Mouse (Mus musculus) limb, embryonic 15.5 days (tissue): ENCODE results near the gene Mycbp. TPM values are rescaled to one million over a fixed set of nuclear protein-coding genes. Genes with fewer than 3 reads are reported as not detected.

Source experiments
- ATAC-seq: fragments of 200-750 bp; cut with Nextera tagmentation; 2 replicates; pipeline ENCODE4 v1.8.0; 2017; ENCODE audit warnings: low read depth, moderate TSS enrichment; ENCODE audit not compliant: insufficient number of reproducible peaks, low FRiP score, low TSS enrichment
- H3K27ac ChIP-seq: fragments of 300-500 bp; sonication (generic); 2 replicates; pipeline ENCODE4 v1.5.1; 2015; ENCODE audit warnings: moderate library complexity, mild to moderate bottlenecking, inconsistent platforms
- H3K27me3 ChIP-seq: fragments of 300-500 bp; sonication (generic); 2 replicates; pipeline ENCODE4 v1.6.1; 2015; ENCODE audit warnings: inconsistent platforms
- H3K36me3 ChIP-seq: fragments of 300-500 bp; sonication (generic); 2 replicates; pipeline ENCODE4 v1.6.1; 2015; ENCODE audit warnings: inconsistent platforms
- H3K4me1 ChIP-seq: fragments of 300-500 bp; sonication (generic); 2 replicates; pipeline ENCODE4 v1.6.1; 2015; ENCODE audit warnings: inconsistent platforms
- H3K4me2 ChIP-seq: fragments of 300-500 bp; sonication (generic); 2 replicates; pipeline ENCODE4 v1.6.1; 2015; ENCODE audit warnings: mild to moderate bottlenecking, inconsistent platforms
- H3K4me3 ChIP-seq: fragments of 300-500 bp; sonication (generic); 2 replicates; pipeline ENCODE4 v1.5.1; 2015; ENCODE audit warnings: mild to moderate bottlenecking, inconsistent platforms
- H3K9ac ChIP-seq: fragments of 300-500 bp; sonication (generic); 2 replicates; pipeline ENCODE4 v1.6.1; 2015; ENCODE audit warnings: inconsistent platforms
- H3K9me3 ChIP-seq: fragments of 300-500 bp; sonication (generic); 2 replicates; pipeline ENCODE4 v1.6.1; 2016; ENCODE audit warnings: inconsistent platforms
- WGBS: fragments of 180-500 bp; shearing (Covaris S2); methylation state at CpG from one replicate; pipeline ENCODE4 v1.1.7; 2015; 5-methylcytosine and 5-hydroxymethylcytosine counted together
- polyA plus RNA-seq: library from polyadenylated mRNA; unstranded; fragments of >200 nt; fragmentation: Nextera tagmentation; extraction: Ambion mirVana; gene quantifications from 2 replicates; pipeline ENCODE4 v1.2.1, GENCODE M21; 2015

Gene Mycbp
- polyA plus RNA-seq, 1 experiment from 2014 or later = 67.5 TPM

DNA sequence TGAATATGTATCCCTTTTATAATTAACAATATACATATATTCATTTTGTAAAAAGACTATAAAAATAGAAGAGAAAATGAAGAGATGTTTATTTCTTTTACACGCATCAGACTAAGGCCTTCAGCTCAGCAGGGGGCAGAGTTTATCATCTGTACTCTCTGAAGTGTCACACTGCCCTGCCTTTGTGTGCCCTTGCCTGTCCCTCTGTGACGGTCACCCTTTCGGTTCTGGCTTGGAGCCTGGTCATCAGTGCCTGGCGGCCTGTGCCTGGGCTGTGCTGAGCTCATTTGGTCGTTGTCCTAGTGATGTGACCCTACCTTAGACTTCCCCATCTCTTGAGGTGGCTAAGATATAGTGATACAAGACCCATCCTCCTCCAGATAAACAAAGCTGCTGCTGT, 42.5 kb downstream of the Mycbp start:
- no peak for ATAC-seq
- 58% methylated on average over 5 of the region's 5 CpGs for WGBS
- Histone ChIP-seq H3K9me3 (no peaks in the 10 kb centered on the region), H3K4me1 (no peaks in the 10 kb centered on the region), H3K9ac (no peak overlapping the region), H3K27me3 (peaks cover 10% of the 10 kb centered on the region; the same call in 1 of the 2 replicates), H3K27ac (no peak overlapping the region), H3K36me3 (no peaks in the 10 kb centered on the region), H3K4me2 (no peak overlapping the region), H3K4me3 (no peak overlapping the region)

DNA sequence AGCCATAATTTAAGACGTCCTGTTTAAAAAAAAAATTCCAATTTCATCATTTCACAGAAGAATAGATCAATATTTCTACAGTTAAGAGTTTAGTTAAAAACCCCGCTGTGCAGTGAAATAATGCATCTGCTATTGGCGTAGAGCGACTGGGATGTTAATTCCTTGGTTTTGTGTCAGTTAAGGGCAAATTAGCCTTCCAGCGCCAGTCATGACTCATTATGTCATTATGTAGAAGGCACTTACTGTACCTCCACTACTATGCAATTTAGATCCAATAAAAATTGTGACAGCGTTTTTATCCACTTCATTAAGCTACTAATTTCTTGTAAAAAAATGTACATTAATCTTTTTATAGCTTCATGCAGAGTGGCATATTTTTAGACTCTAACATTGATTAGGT, 44.3 kb downstream of the Mycbp start:
- Histone ChIP-seq H3K4me2 (no peak overlapping the region), H3K4me1 (no peaks in the 10 kb centered on the region), H3K36me3 (no peaks in the 10 kb centered on the region), H3K4me3 (no peak overlapping the region), H3K9ac (no peak overlapping the region), H3K27me3 (peaks cover 15% of the 10 kb centered on the region), H3K27ac (no peak overlapping the region), H3K9me3 (no peaks in the 10 kb centered on the region)
- no peak for ATAC-seq
- WGBS = 52% methylated on average over 6 of the region's 6 CpGs

DNA sequence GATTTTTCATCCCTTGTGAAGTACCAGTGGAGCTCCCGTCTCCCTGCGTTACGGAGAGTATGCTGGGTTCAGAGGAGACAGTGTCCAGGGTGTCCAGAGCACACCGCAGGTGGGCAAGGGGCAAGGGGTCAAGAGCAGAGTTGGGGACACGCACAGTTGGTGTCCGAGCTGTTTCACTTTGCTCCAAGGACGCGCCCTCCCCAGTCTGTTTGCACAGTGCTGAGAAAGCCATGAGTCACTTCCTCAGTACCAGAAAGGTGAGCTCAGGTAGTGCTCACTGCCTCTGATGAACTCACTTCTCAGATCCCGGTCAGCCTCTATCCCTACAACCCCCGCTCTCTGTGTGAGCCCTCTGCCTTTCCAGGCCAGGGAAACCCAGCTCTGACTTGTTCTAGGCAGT, 45.0 kb downstream of the Mycbp start:
- Histone ChIP-seq H3K9ac (no peak overlapping the region), H3K4me1 (no peaks in the 10 kb centered on the region), H3K27ac (no peak overlapping the region), H3K36me3 (no peaks in the 10 kb centered on the region), H3K4me3 (no peak overlapping the region), H3K9me3 (no peaks in the 10 kb centered on the region), H3K27me3 (peaks cover 15% of the 10 kb centered on the region), H3K4me2 (no peak overlapping the region)
- WGBS = 73% methylated on average over 10 of the region's 10 CpGs
- no peak for ATAC-seq

DNA sequence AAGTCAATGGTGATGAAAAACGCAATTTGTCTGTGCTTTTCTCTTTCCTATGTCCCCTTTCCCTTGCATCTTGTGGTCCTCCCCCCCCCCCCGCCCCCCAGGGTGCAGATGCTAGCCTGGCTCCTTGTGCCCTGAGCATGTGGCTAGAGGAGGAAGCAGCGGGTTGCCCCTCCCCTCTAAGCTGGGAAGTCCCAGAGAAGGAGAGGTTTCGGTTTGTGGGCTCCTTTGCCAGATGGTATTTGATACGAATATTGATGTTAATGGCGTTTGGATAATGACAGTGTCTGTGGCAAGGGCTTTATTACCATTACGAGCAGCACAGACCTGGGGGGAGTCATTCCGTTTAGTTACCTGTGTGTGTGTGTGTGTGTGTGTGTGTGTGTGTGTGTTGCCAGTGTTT, 47.4 kb downstream of the Mycbp start:
- H3K4me3 ChIP-seq = no peak overlapping the region
- no peak for ATAC-seq
- no peak overlapping the region for H3K9ac ChIP-seq
- no peak overlapping the region for H3K4me2 ChIP-seq
- H3K27ac ChIP-seq = no peak overlapping the region
- peaks cover 29% of the 10 kb centered on the region for H3K27me3 ChIP-seq
- 31% methylated on average over 8 of the region's 8 CpGs for WGBS
- peaks cover 5% of the 10 kb centered on the region for H3K4me1 ChIP-seq
- H3K36me3 ChIP-seq = no peaks in the 10 kb centered on the region
- no peaks in the 10 kb centered on the region for H3K9me3 ChIP-seq

DNA sequence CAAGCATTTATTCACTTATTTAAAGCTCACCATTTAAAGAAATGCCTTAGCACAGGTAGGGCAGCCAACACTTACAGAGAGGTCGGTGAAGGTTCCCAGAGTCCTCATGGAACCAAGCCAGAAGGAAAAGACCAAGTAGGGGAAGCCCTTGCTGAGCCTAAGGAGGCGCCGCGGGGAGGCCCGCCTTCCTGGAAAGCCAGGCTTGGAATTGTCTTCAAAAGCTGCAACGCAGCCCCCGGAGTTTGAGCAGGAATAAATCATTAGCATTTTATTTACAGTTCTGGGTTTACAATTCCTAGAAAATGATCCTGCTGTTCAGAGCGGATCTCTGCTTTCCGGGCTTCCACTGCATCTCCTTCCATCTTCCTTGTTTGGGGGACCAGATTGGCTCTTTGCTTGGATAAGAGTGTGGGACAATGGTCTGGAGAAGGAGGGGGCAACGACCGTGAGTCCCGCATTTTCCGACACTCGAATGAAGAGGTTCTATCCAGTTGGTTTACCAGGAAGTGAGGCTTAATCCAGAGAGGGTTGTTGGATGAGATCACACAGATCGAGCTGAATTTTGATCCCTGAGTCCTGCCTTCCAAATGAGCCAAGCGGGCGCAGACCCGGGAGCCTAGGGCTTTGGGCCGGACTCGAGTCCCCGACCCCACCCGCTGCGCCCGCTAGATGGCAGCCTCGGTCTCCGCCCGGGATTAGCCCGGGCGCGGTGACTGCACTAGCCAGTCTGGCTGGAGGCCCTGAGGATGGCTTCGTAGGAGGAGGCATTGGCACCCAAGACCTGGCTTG, 52.3 kb downstream of the Mycbp start:
- WGBS = 4% methylated on average over 31 of the region's 31 CpGs
- no peak overlapping the region for H3K9ac ChIP-seq
- peaks cover 27% of the 10 kb centered on the region for H3K27me3 ChIP-seq

DNA sequence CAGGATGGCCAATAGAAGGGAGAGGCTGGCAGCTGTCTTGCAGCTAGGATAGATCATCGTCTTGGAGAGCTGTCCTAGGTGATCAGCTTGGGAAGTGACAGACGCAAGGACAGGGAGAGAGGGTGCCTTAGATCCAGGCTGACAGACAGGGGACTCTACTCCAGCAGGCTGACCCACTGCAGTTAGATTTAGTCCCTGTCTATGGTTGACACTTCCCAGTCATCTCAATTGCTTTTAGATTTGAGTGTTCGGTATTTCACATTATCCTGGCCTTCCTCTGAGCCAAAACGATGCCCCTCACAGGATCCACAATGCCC, 52.8 kb downstream of the Mycbp start:
- no peaks in the 10 kb centered on the region for H3K36me3 ChIP-seq
- ATAC-seq = no peak
- no peak overlapping the region for H3K27ac ChIP-seq
- WGBS = 55% methylated on average over 4 of the region's 4 CpGs
- H3K4me1 ChIP-seq = peaks cover 14% of the 10 kb centered on the region
- no peak overlapping the region for H3K4me3 ChIP-seq
- no peaks in the 10 kb centered on the region for H3K9me3 ChIP-seq
- peaks cover 29% of the 10 kb centered on the region for H3K27me3 ChIP-seq
- peak overlapping the region; percentile 38 for H3K4me2 ChIP-seq
- H3K9ac ChIP-seq = no peak overlapping the region

More for the DNA sequence above, 52.3 kb downstream of the Mycbp start:
- Histone ChIP-seq H3K4me3 (peak overlapping the region; percentile 19), H3K27ac (no peak overlapping the region), H3K4me1 (peaks cover 14% of the 10 kb centered on the region), H3K4me2 (peak overlapping the region; percentile 38), H3K9me3 (no peaks in the 10 kb centered on the region), H3K36me3 (no peaks in the 10 kb centered on the region)
- no peak for ATAC-seq

DNA sequence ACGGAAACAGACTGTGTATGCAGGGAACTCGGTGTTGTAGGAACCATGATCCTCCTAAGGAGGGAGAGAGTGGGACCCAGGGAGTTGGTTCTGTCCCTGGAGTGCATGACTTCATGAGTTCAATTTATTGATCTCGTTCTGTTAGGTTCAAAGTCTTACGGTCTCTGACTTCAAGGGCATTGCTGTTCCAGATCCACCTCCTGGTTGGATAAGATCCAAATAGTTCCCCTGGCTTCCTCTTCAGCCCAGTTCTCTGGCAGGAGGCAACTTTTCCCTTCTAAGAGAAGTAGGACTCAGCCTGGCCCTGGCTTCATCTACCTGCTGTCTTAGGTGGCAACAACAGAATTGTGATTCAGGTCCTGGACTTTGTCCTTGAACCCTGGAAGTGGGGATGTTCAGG, 53.3 kb downstream of the Mycbp start:
- Histone ChIP-seq H3K4me3 (no peak overlapping the region), H3K4me1 (peaks cover 14% of the 10 kb centered on the region), H3K4me2 (no peak overlapping the region), H3K9ac (no peak overlapping the region), H3K27me3 (peaks cover 29% of the 10 kb centered on the region), H3K9me3 (no peaks in the 10 kb centered on the region), H3K36me3 (no peaks in the 10 kb centered on the region), H3K27ac (no peak overlapping the region)
- WGBS = 46% methylated on average over 4 of the region's 4 CpGs
- ATAC-seq = no peak

DNA sequence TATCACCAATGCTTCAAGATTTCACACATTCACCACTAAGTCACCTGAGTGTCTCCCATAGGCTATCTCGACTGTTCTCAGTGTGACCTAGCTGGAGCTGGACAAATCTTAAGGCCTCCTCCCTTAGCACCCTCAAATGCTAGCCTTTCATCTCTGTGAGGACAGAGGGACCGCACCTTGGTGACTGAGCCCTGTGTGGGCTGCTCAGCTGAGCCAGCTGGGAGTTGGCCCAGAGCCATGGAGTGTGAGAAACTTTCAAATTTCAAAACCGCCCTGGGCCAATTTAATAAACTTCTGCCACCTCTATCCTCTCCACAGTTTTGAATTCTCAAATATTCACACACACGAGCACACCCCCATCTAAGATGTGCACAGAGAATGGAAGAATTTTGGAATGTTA, 56.3 kb downstream of the Mycbp start:
- Histone ChIP-seq H3K4me1 (peaks cover 14% of the 10 kb centered on the region), H3K27ac (no peak overlapping the region), H3K36me3 (no peaks in the 10 kb centered on the region), H3K9ac (no peak overlapping the region), H3K4me3 (no peak overlapping the region), H3K9me3 (no peaks in the 10 kb centered on the region), H3K27me3 (peaks cover 25% of the 10 kb centered on the region), H3K4me2 (no peak overlapping the region)
- ATAC-seq = no peak
- WGBS = 30% methylated on average over 4 of the region's 4 CpGs

Other genes starting within 250 kb of the Mycbp start
- gene Macf1, start 220.5 kb upstream of the Mycbp start, polyA plus RNA-seq = 43.2 and 47.4 TPM in 2 replicates
- gene Ndufs5, start 186.6 kb upstream of the Mycbp start, polyA plus RNA-seq = 305 and 309 TPM in 2 replicates
- 44.8 and 48.2 TPM in 2 replicates for gene Akirin1, start 154.5 kb upstream of the Mycbp start, polyA plus RNA-seq
- 7.1 and 7.4 TPM in 2 replicates for gene Rhbdl2, start 117.0 kb upstream of the Mycbp start, polyA plus RNA-seq
- gene 4933427I04Rik, start 45.2 kb upstream of the Mycbp start, polyA plus RNA-seq = 0.15 TPM in 1 of 2 replicates, not detected in the other
- 48.6 and 55.2 TPM in 2 replicates for gene Rragc, start 12.6 kb downstream of the Mycbp start, polyA plus RNA-seq
- gene 4930535I16Rik, start 13.2 kb downstream of the Mycbp start, polyA plus RNA-seq = not detected in 2 replicates